Mouse (Mus musculus) WW6 (cell line): ENCODE data around the gene Pde4d.

Source experiments
- DNase-seq: peaks from one replicate; pipeline ENCODE4 v3.0.0-alpha.2; 2013; ENCODE audit warnings: low read depth, low spot score

Pde4d gene

DNA sequence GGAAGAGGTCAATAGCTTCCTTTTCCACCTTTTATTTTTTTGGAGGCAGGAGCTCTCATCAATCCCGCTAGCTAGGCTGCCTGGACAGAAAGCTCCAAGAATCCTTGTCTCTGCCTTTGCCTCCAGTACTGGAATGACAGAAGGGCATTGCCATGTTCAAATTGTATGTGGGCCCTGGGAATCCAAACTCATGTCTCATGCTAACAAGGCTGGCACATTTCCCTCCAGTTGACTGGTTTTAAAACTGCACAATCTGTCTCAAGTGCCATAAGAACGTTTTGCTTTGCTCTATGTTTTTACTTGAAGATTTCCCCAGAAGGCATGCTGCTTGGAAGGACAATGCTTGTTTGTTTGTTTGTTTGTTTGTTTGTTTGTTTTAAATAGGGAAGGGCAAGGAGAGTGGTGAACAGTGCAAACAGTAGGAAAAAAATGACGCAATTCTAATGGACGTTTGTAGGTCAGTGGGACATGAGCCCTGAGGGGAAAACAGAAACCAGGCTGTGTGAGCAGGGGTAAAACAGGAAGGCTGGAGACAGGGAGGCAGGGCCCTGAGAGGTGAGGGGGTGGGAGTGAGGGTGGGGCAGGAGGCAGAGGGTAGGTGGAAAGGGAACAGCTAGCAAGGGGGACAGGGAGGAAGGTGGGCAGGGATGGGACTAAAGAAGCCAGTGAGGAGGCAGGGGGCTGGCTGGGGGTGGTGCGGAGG is 784.3 kb downstream of the Pde4d start:
- no peak for DNase-seq

DNA sequence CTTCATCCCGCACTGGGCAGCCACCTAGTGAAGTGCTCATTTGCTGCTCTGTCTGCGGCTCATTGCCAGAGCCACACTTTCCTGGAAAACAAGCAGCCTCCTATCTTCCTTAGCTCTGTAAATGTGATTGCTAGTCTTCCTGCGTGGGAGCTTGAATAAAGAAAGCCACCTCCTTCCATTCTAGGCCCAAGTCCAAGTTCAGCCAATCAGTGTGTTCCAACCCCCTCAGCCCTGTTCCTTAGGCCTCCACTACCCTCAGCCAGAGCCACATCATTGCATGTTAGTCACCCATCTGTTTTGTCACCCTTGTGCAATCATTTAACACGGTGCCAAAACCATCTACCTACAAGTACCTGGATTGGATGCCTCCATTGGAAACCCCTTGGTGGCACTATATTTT is 786.3 kb downstream of the Pde4d start:
- DNase-seq: no peak

DNA sequence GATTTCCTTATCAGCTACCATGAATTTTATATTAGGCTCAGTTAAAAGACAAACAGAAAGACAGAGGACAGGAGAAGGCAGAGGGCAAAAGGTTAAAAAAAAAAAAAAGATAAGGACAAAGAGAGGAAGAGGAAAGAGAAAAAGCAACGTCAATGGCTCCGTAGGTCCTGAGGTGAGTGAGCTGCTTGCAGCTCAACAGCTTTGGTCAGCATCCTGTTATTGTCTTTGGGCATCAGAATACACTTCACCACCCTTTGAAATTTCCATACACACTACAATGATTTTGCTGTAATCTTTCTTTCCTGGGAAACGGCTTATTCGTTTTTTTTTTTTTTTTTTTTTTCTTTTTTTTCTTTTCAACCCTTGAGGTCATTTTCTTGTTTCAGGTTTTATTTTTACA is 788.9 kb downstream of the Pde4d start:
- no peak for DNase-seq

DNA sequence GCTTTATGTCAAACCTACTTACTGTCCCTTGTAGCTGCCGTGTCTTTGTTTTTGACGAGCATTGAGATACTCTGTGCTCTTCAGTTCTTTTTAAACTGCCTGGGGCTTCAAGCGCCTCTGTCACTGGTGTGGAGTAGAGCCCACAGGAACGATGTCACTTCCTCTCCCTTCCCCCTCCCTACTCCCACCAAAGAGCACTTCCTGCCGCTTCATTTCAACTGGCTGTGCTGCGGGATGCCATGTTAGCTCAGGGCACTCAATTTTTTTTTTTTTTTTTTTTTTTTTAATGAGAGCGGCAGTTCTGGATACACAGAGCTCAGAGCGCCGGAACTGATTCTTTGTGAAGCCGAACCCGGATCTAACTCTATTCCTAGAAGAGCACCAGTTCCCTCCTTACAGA is 789.5 kb downstream of the Pde4d start:
- DNase-seq: no peak

DNA sequence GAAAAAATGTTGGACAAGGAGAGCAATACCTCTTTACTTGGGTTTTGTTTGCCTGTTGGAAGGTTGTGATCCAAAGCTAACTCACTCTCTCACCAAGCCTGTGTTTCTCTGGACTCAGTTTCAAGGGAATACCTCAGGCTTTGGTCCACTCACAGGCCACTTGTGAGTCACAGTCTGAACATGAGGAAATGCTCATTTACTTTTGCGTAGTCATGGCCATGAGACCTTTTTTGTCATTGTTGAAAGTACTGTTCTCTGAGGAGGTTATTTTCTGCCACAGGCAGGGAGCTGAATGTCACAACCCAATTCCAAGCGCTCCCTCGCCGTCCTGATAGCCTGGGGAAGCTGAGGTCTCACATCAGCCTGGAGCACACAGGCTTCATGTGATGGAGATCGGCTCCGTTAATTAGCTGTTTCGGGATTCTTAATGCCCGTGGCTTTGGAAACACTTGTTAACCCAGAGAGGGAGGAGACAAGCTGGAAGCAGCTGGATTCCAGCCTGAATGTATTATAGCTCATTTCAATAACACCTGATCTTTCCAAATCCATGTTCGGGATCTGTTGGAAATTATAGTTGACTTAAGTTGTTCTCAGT is 792.8 kb downstream of the Pde4d start:
- no peak for DNase-seq

DNA sequence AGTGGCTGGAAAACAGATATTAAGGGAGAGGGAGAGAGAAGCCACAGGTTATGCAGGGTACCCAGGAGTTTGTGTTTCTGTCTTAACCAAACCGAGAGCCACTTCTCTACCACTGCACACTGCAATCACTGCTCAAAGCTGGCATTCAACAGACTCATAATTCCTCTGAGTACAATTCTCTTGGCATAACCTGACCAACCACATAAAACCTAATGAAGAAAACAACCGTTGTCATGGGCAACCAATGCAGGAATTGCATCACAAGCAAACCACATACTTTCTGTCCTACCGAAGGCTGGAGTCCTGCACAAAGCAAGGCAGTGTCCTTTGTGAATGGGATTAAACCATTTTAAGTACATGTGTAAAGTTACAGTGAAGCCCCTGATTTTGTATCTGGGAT is 793.4 kb downstream of the Pde4d start:
- DNase-seq: no peak

DNA sequence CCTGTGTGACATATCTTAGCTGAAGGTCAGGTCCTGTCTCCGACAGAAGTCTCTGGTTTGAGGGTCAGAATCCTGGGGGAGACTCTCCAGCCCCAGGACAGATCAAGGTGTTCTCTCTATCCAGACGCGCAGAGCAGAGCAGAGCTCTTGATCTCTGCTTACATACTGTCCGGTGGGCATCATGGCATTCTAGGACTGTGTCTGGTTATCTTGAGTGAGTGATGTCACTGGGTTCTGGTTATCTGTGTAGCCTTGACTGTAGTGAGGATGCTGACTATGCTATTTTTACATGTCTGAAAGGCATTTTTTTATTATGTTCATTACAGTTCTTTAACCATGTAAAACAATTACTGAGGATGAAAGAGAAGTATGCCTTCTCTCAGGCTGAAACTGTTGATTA is 797.3 kb downstream of the Pde4d start:
- DNase-seq: no peak

DNA sequence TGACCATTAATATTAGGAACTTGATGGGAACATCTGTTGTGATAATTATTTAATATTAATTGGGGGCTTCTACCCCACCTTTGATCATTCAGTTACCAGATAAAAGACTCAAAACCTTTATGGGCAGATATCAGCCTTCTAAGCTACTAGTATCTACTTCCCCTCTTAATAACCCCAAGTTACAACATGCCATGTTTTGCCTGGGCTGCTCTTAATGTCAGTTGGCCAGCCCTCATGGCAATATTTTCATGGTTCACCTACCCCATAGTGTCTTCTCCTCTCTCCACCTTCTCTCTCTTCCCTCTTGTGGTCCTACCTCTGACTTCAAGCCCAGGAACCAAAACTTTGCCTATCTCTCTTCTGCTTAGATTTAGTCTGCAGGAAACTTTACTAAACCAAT is 799.6 kb downstream of the Pde4d start:
- no peak for DNase-seq

DNA sequence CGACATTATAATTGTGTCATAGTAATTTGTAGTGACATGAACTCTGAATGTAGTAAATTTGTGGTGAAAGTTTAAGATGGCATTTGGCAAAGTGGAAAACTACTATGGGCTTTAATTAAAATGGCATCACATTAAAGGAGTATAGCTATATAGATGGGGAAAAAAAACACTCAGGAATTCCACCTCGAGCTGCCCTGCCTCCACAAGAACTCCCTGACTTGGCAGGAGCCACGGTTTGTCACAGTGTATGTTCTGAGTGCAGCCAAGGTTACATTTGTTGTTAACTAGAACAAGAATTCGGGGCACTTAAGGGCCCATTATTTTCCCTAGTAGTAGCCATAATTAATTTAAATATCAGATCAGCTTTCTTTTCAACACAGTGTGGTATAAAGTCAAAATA is 805.9 kb downstream of the Pde4d start:
- no peak for DNase-seq

DNA sequence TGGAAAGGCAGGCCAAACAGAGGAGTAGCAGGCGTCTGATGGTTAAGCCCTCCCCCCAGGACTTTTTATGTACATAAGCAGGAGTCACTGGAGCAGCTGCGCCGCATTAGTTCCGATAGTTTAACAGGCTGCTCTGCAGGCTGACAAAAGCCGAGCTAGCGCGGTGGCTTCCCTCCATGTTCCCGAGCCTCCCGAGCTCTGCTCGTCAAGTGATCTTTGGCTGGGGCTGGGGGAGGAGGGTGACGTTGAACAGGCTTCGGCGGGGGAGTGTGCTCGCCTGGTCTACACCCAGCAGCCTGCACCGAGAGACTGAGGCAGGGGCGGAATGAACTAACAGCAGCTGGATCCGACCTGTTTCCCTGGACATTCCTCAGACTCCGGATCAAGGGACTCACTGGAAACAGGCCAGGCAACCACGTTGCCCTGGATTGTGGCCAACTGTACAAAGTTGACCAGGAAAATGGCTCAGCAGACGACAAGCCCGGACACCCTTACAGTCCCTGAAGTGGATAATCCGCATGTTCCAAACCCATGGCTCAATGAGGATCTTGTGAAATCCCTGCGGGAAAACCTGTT is 810.6 kb downstream of the Pde4d start:
- peak; percentile 63 for DNase-seq

DNA sequence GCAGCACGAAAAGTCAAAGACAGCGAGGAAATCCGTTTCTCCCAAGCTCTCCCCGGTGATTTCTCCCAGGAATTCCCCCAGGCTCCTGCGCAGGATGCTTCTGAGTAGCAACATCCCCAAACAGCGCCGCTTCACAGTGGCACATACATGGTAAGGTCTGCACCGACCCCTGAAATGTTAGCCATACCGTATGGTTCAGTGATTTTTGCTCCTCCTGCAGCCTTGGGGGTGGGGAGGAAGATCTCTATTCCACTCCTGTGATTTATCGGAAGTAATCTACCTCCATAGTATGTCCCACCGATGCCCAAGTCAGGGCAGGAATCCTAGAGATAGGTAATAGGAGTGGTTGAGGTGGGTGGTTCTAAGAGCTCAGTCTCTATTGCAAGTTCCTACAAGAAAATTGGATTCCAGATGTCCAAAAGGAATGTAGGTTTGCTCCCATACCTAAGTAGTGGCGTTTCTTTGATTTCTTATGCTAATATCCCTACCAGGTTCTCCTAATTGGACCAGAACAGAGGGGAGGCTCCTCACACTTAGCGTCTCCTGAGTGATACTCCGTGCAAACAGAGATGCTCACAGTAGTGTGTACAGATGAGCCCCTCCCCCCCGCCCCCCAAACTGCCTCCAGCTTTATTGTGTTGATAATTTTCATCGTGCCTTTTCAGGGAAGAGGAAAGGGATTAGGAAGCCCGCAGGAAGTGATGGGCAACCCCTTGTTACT is 811.2 kb downstream of the Pde4d start:
- DNase-seq: no peak

DNA sequence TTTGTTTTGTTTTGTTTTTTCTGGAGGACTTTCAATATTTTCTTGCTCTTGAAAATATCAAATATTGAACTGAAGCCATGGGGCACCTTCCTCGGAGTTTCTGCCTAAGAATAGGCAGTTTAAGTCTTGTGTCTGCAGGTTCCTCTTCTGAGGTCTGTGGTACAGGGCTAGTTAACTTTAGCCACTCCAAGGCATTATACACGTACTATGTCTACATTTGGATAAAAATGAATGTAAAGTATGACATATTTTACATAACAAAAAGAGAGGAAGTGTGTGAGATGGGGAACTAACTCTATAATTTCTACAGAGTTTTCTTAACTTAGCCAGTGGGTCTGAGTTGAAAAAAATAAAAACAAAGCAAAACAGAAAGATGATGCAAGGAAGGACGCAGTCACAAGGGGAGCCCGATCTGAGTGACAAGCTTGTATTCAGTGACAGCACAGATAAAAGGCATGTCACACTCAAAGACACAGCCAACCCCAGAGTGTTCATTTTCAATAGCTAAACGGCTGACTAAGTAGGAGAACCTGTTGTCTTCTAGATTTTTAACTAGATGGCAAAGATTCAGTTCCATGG is 812.0 kb downstream of the Pde4d start:
- no peak for DNase-seq

DNA sequence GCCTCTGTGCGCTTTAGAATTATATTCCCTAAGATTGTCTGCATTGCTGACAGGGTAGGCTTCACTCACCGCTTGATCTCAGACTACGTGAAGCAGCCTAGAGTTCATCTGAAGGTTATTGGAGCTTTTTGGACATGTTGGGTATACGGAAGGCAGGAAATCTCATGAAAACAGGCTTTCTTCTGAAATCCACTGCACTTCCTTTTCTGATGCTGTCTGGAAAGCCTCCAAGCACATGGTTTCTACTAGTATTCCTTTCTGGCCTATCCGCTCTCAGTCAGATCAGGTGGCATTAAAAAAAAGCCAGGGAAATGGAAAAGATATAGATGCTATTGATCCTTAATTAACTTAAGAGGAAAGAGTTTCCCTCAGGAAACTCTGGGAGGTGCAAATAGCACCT is 812.8 kb downstream of the Pde4d start:
- DNase-seq: no peak

DNA sequence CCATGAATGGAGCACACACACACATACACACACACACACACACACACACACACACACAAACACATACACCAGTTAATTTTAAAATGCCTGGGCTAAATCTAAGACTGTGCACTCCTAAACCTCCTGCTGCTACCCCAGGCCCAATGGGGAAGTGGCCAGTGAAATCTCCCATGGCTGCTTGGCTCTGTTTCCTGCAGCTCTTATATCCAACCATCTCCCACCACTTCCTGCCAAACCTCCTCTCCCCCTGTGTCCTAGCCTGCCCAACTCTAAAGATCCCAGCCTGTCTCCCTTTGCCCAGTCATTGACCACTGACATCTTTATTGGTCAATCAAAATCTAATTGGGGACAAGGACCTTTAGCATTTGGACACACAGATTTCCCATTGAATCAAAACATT is 814.1 kb downstream of the Pde4d start:
- no peak for DNase-seq

DNA sequence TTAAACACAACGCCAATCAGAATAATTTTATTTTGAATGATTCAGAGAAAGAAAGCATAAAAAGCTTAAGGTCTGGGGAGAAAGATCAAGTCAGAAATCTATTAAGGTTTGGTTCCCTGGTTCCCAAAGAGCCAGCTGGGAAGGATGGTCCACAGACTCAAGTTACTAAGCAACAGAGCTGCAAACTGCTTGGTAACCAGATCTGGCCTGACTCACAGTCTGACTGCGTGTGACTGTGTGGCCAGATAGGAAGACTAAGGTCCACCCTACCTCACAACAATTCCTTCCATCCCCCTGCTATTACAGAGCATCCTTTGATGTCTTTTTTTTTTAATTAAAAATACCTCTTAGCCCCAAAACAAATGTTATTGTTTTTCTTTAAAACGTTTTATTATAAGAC is 818.5 kb downstream of the Pde4d start:
- no peak for DNase-seq

DNA sequence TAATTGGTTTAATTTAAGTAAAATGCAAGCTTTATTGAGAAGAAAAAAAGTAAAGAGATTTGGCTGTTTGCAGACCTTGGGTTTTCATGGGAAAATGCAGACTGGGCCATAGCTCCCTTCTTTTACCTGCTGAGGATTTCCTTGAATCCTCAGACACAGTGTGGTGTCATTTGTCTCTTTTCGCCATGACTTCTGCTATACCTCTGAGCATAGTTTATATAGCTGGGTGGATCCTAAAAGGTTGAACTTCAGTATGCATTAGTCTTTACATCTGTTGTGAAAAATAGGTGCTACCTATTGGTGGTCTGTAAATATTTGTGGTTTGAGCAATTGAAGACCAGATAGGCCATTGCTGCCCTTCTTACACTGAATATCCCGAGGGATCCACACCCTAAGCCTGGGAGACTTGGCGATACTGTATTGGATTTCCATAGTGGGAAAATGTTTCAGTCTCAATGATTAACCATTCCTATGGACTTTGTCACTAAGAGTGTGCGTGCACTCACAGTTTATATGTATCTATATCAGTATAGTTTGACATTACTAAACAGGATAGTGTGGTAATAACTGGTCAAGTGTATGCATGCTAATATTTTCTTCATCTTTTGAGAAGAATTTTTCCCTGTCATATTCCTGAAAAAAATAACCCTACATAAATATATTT is 819.0 kb downstream of the Pde4d start:
- DNase-seq: no peak

DNA sequence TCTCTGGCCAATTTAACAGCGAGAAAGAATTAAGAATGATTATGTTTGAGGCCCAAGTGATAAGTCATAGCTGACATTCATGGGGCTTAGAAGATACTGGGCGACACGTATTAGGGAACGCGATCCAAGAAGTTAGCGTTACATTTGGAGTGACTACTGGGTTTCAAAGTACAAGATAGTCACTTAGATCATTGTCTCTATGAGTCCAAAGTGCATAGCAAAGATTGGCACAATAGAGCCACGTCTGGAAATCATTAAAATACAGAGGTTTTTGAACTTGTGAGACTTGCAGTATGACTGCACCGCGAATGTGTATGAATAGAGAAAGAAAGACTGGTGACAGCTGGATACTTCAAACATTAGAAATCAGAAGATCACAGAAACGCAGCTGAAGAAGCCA is 825.1 kb downstream of the Pde4d start:
- no peak for DNase-seq

DNA sequence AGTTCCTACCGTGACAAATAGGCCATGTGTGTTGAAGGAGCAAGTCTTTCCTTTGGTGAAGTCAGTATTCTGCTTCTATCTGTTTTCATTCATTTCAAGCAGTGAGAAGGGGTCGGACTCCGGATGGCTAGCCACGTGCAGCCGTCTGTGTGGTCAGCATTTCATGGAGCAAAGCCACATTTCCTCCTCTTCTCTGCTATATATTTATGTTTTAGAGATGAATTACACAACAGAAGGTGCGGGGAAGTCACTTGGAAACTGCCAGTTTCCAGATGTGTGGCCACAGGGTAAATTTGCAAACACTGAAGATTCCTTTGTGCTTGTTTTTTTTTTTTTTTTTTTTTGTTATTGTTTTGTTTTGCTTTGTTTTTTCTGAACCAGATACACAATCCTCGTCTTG is 828.0 kb downstream of the Pde4d start:
- no peak for DNase-seq

DNA sequence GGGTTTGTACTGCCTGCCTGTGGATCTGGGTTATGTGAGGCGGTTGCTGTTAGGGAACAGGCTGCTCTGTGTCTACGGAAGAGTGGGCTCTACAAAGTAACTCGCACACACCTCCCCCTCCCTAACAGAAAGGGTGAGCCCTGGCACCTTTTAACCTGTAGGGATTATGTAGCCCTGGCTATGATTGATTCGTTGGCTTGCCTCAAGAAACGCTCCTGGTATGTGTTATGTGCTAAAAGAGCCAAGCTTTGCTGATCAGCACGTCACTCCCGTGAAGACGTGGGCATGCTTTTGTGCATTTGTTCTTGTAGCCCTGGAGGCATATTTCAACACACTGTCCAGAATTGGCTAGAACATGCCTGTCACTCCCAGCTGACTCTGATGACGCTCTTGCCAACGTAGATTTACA is 828.8 kb downstream of the Pde4d start:
- no peak for DNase-seq

DNA sequence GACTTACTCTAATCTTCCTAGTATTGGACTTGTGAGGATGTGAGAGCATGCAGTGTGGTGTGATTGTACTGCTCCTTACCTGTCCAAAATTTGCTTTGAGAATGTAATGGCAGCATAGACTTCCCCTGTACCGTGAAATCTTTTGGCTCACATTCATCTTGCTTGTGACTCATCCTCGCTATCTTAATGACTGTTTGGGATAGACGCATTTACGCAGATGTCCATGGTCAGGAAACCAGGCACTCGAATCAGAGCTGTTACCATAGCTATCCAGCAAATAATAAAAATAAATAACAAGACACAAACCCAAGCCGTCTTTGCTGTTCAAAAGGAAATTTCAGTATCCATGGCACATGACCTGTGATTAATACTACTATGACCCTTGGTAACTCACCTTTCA is 829.5 kb downstream of the Pde4d start:
- no peak for DNase-seq

DNA sequence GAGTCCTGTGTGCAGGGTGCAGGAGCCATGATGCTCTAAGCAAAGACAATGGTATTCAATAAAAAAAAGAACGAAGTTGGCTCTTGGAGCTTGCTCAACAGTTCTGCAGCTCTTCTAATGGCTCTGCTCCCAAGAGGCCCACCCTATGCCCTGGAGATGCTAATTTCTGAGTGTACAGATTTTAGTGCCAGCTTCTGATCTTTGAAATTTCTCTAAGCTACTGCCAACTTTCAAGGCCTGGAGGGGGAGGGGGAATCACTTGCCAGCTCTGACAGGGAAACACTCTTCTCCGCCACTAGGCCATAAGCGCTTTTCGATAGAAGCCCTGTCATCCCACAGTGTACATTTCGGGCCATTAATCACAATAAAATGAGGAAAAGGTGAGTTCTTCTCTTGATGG is 830.7 kb downstream of the Pde4d start:
- no peak for DNase-seq

DNA sequence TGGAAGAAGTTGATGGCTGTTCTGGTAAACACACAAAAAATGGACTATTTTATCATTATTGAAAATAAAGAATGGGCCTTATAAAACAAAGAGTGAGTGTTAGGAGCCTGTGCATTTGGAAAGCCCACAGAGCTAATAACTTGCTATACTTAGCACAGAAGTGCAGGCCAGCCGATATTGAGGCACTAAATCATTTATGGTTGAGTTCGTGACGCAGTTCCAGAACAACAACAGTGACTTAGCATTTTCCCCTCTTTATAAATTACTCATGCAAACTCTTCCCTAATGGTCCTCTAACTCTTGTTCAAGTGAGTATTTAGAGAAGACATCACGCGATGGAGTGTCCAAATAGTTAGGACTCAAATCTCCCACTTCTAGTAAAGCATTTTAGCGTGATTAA is 837.7 kb downstream of the Pde4d start:
- no peak for DNase-seq
